Mouse (Mus musculus) lung, embryonic 15.5 days (tissue): Measurements from ENCODE around the gene Opn4. TPM values are rescaled to one million over a fixed set of nuclear protein-coding genes. Genes with fewer than 3 reads are reported as not detected.

ENCODE experiments used
- ATAC-seq: fragments of 200-750 bp; cut with Nextera tagmentation; 2 replicates; pipeline ENCODE4 v1.8.0; 2017; ENCODE audit warnings: moderate number of reproducible peaks, borderline replicate concordance; ENCODE audit not compliant: low FRiP score, low TSS enrichment; ENCODE audit errors: extremely low read depth
- H3K27ac ChIP-seq: fragments of 300-500 bp; sonication (generic); 2 replicates; pipeline ENCODE4 v1.5.1; 2015; ENCODE audit warnings: moderate library complexity, mild to moderate bottlenecking, inconsistent platforms
- H3K27me3 ChIP-seq: fragments of 300-500 bp; sonication (generic); 2 replicates; pipeline ENCODE4 v1.6.1; 2015; ENCODE audit warnings: inconsistent platforms
- H3K36me3 ChIP-seq: fragments of 300-500 bp; sonication (generic); 2 replicates; pipeline ENCODE4 v1.6.1; 2015; ENCODE audit warnings: inconsistent platforms
- H3K4me1 ChIP-seq: fragments of 300-500 bp; sonication (generic); 2 replicates; pipeline ENCODE4 v1.6.1; 2015; ENCODE audit warnings: inconsistent platforms
- H3K4me2 ChIP-seq: fragments of 300-500 bp; sonication (generic); 2 replicates; pipeline ENCODE4 v1.6.1; 2015; ENCODE audit warnings: inconsistent platforms, mild to moderate bottlenecking, moderate library complexity
- H3K4me3 ChIP-seq: fragments of 300-500 bp; sonication (generic); 2 replicates; pipeline ENCODE4 v1.5.1; 2015; ENCODE audit warnings: mild to moderate bottlenecking, inconsistent platforms
- H3K9ac ChIP-seq: fragments of 300-500 bp; sonication (generic); 2 replicates; pipeline ENCODE4 v1.6.1; 2015; ENCODE audit warnings: inconsistent platforms
- H3K9me3 ChIP-seq: fragments of 300-500 bp; sonication (generic); 2 replicates; pipeline ENCODE4 v1.6.1; 2016; ENCODE audit warnings: inconsistent platforms
- WGBS: fragments of 180-500 bp; shearing (Covaris S2); methylation state at CpG from one replicate; pipeline ENCODE4 v1.1.7; 2015; 5-methylcytosine and 5-hydroxymethylcytosine counted together
- polyA plus RNA-seq: library from polyadenylated mRNA; unstranded; fragments of >200 nt; fragmentation: Nextera tagmentation; extraction: Ambion mirVana; gene quantifications from 2 replicates; pipeline ENCODE4 v1.2.1, GENCODE M21; 2015

Opn4 gene
- polyA plus RNA-seq, 1 experiment from 2014 or later, result 0.29 TPM

DNA sequence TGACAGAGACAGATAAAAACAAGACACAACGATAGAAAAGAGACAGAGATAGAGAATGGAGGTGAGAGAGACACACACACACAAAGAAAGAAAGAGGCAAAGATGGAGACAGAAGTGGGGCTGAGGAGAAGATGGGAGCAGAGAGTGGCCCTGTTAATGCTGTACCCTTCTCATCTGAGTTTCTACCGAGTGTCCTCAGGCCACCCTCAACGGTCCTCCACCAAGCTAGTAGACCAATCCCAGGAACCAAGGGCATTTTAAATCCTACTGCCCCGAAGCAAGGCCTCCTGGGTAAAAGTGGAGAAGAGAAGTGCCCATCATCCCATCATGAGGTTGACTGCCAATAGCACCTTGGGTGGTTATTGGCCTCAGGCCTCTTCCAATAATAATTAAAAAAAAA is 29.0 kb downstream of the Opn4 start:
- no peaks in the 10 kb centered on the region for H3K36me3 ChIP-seq
- ATAC-seq, result no peak
- no peak overlapping the region for H3K4me3 ChIP-seq
- H3K9ac ChIP-seq, result no peak overlapping the region
- H3K9me3 ChIP-seq, result no peaks in the 10 kb centered on the region
- H3K27me3 ChIP-seq, result no peaks in the 10 kb centered on the region
- H3K27ac ChIP-seq, result no peak overlapping the region
- H3K4me1 ChIP-seq, result peaks cover 16% of the 10 kb centered on the region; the same call in 1 of the 2 replicates
- 69% methylated on average over 4 of the region's 4 CpGs for WGBS
- H3K4me2 ChIP-seq, result no peak overlapping the region

DNA sequence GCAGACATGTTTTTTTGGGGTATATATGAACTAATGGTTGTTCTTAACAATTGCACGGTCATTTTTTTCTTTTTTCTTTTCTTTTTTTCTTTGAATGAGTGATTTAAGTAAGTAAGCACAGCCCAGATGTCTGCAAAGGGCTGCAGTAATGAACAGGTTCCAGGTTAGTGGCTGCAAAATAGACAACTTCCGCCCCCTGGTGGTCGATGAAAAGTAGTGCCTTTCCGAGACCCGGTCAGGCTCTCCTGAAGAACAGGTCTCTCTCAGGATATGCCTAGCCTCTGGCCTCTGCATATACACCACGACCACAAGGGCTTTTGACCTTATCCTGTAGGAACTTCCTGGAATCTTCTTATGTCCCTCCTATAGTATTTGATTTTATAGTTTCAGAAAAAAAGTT is 29.6 kb downstream of the Opn4 start:
- H3K4me3 ChIP-seq, result no peak overlapping the region
- no peak overlapping the region for H3K27ac ChIP-seq
- H3K9ac ChIP-seq, result no peak overlapping the region
- peaks cover 22% of the 10 kb centered on the region; the same call in 1 of the 2 replicates for H3K4me1 ChIP-seq
- H3K27me3 ChIP-seq, result no peaks in the 10 kb centered on the region
- ATAC-seq, result no peak
- H3K4me2 ChIP-seq, result peak overlapping the region; percentile 52
- H3K36me3 ChIP-seq, result no peaks in the 10 kb centered on the region
- WGBS, result under 1% methylated on average over 6 of the region's 6 CpGs
- no peaks in the 10 kb centered on the region for H3K9me3 ChIP-seq

- H3K27me3 ChIP-seq, result no peaks in the 10 kb centered on the region
- no peak overlapping the region for H3K9ac ChIP-seq
- H3K9me3 ChIP-seq, result no peaks in the 10 kb centered on the region
- no peaks in the 10 kb centered on the region for H3K36me3 ChIP-seq
- no peak overlapping the region for H3K27ac ChIP-seq
- WGBS, result 30% methylated on average over 27 of the region's 27 CpGs
- ATAC-seq, result no peak
- H3K4me2 ChIP-seq, result peak overlapping the region; percentile 52
- H3K4me3 ChIP-seq, result peak overlapping the region; percentile 22
- H3K4me1 ChIP-seq, result peaks cover 24% of the 10 kb centered on the region; the same call in 1 of the 2 replicates
Measured at GRCm38 (mm10) chr14:34569534-34570194, 30.3 kb downstream of the Opn4 start.

GRCm38 (mm10) chr14:34568626-34569025 is 31.3 kb downstream of the Opn4 start:
- WGBS, result 78% methylated on average over 4 of the region's 4 CpGs
- Histone ChIP-seq H3K4me1 (peaks cover 24% of the 10 kb centered on the region; the same call in 1 of the 2 replicates), H3K9me3 (no peaks in the 10 kb centered on the region), H3K27me3 (no peaks in the 10 kb centered on the region), H3K36me3 (no peaks in the 10 kb centered on the region), H3K9ac (no peak overlapping the region), H3K27ac (no peak overlapping the region), H3K4me2 (no peak overlapping the region), H3K4me3 (no peak overlapping the region)
- ATAC-seq, result no peak

DNA sequence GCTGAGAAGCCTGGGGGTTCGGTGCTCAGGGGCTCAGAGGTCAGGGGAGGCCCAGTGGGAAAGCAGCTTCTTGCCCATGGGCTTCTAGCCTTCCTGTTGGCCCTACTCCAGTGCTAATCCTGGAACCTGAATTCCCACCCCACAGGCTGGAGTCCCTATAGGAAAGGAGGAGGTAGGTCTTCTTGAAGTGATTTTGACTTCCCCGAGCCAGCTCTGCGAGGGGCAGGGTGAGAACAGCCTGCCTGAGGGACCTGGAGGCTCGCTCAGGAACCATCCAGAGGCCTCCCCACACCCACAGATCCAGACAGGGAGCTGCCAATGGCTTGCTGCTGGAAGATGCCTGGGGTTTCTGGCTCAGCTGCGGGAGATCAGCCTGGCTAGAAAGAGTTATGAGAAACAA is 32.2 kb downstream of the Opn4 start:
- no peak for ATAC-seq
- Histone ChIP-seq H3K36me3 (no peaks in the 10 kb centered on the region), H3K4me2 (no peak overlapping the region), H3K27me3 (no peaks in the 10 kb centered on the region), H3K4me1 (peaks cover 24% of the 10 kb centered on the region; the same call in 1 of the 2 replicates), H3K27ac (no peak overlapping the region), H3K4me3 (no peak overlapping the region), H3K9me3 (no peaks in the 10 kb centered on the region), H3K9ac (no peak overlapping the region)
- WGBS, result 49% methylated on average over 5 of the region's 5 CpGs

GRCm38 (mm10) chr14:34566530-34566929 is 33.4 kb downstream of the Opn4 start:
- Histone ChIP-seq H3K9ac (no peak overlapping the region), H3K27me3 (no peaks in the 10 kb centered on the region), H3K9me3 (no peaks in the 10 kb centered on the region), H3K4me3 (no peak overlapping the region), H3K27ac (no peak overlapping the region), H3K4me2 (no peak overlapping the region), H3K4me1 (peaks cover 24% of the 10 kb centered on the region; the same call in 1 of the 2 replicates), H3K36me3 (no peaks in the 10 kb centered on the region)
- ATAC-seq, result no peak
- 92% methylated on average over 7 of the region's 7 CpGs for WGBS

DNA sequence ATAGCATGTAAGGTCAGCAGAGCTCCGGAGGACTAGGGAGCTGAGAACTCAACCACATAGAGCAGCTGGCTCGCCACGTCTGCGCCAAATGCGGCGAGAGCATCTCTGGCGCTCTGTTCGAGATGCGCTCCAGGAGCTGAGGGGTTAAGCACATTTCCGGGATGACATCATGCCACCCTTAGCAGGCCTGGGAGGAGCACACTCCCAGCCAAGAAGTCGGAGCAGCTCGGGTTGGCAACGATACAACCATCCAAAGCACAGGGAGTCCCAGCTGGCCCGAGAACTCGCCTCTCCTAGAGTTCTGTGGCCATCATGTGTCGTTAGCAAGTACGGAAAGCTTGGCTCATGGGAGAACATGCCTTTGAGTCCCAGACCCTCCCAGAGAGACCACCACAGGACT is 34.2 kb downstream of the Opn4 start:
- H3K9ac ChIP-seq, result no peak overlapping the region
- no peaks in the 10 kb centered on the region for H3K36me3 ChIP-seq
- H3K4me1 ChIP-seq, result peaks cover 24% of the 10 kb centered on the region; the same call in 1 of the 2 replicates
- H3K9me3 ChIP-seq, result no peaks in the 10 kb centered on the region
- H3K27me3 ChIP-seq, result no peaks in the 10 kb centered on the region
- H3K4me3 ChIP-seq, result no peak overlapping the region
- H3K27ac ChIP-seq, result peak overlapping the region; percentile 51; the same call in 1 of the 2 replicates
- peak overlapping the region; percentile 5; the same call in 1 of the 2 replicates for H3K4me2 ChIP-seq
- 45% methylated on average over 17 of the region's 17 CpGs for WGBS
- ATAC-seq, result peak; percentile 76; the same call in 1 of the 2 replicates

- WGBS, result 53% methylated on average over 5 of the region's 5 CpGs
- no peaks in the 10 kb centered on the region for H3K36me3 ChIP-seq
- H3K4me3 ChIP-seq, result no peak overlapping the region
- no peak overlapping the region for H3K9ac ChIP-seq
- H3K4me1 ChIP-seq, result peaks cover 22% of the 10 kb centered on the region; the same call in 1 of the 2 replicates
- no peaks in the 10 kb centered on the region for H3K9me3 ChIP-seq
- ATAC-seq, result no peak
- H3K27me3 ChIP-seq, result no peaks in the 10 kb centered on the region
- no peak overlapping the region for H3K4me2 ChIP-seq
- peak overlapping the region; percentile 51 for H3K27ac ChIP-seq
Measured at GRCm38 (mm10) chr14:34564646-34565045, 35.3 kb downstream of the Opn4 start.

GRCm38 (mm10) chr14:34562393-34562792 is 37.5 kb downstream of the Opn4 start:
- Histone ChIP-seq H3K4me2 (no peak overlapping the region), H3K4me3 (no peak overlapping the region), H3K27me3 (no peaks in the 10 kb centered on the region), H3K9me3 (no peaks in the 10 kb centered on the region), H3K27ac (no peak overlapping the region), H3K4me1 (peaks cover 14% of the 10 kb centered on the region; the same call in 1 of the 2 replicates), H3K9ac (no peak overlapping the region), H3K36me3 (no peaks in the 10 kb centered on the region)
- WGBS, result 21% methylated on average over 2 of the region's 2 CpGs
- no peak for ATAC-seq

DNA sequence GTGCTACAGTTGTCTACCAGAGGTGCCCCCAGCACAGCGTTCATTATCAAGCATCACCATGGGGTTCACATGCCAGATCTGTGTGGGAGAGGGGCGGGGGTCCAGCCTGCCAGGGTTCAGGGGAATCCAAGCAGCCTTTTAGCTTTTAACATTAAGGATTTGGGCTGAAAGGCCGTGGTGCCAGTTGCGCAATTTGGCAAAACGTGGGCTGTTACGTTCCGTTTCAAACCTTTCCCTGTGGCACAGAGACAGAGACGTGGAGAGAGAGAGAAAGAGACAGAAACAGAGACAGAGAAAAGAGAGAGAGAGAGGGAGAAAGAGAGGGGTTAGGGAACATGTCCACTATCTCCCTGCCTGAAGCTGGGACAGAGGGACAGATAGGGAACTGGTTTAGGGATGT is 38.3 kb downstream of the Opn4 start:
- Histone ChIP-seq H3K4me1 (peaks cover 14% of the 10 kb centered on the region; the same call in 1 of the 2 replicates), H3K36me3 (no peaks in the 10 kb centered on the region), H3K27me3 (no peaks in the 10 kb centered on the region), H3K4me3 (no peak overlapping the region), H3K4me2 (no peak overlapping the region), H3K9me3 (no peaks in the 10 kb centered on the region), H3K27ac (no peak overlapping the region), H3K9ac (no peak overlapping the region)
- ATAC-seq, result no peak
- WGBS, result 83% methylated on average over 8 of the region's 8 CpGs

GRCm38 (mm10) chr14:34558947-34559346 is 41.0 kb downstream of the Opn4 start:
- Histone ChIP-seq H3K4me2 (no peak overlapping the region), H3K9ac (no peak overlapping the region), H3K4me3 (no peak overlapping the region), H3K9me3 (no peaks in the 10 kb centered on the region), H3K27me3 (no peaks in the 10 kb centered on the region), H3K36me3 (no peaks in the 10 kb centered on the region), H3K4me1 (no peaks in the 10 kb centered on the region), H3K27ac (no peak overlapping the region)
- 80% methylated on average over 9 of the region's 9 CpGs for WGBS
- no peak for ATAC-seq

DNA sequence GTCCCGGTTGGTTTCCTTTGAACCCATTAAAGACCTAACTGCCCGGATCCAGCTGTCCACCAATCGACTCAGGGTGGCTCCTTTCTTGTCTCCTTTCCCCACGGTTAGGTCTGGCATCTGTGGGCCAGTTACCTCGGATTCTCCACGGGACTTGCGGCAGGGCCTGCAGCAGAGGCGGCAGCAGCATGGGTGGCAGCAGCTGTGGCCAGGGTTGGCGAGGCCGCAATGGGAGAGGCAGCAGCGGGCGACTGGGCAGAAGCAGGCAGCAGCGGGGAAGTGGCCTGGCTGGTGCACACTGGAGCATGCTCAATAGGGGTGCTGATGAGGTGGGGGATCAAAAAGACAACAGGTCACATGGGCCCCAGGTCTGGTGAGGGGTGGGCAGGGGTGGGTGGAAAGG is 44.7 kb downstream of the Opn4 start:
- H3K36me3 ChIP-seq, result no peaks in the 10 kb centered on the region
- H3K27me3 ChIP-seq, result peaks cover 8% of the 10 kb centered on the region; the same call in 1 of the 2 replicates
- H3K4me1 ChIP-seq, result no peaks in the 10 kb centered on the region
- H3K9me3 ChIP-seq, result no peaks in the 10 kb centered on the region
- no peak overlapping the region for H3K9ac ChIP-seq
- no peak overlapping the region for H3K27ac ChIP-seq
- no peak overlapping the region for H3K4me2 ChIP-seq
- WGBS, result 68% methylated on average over 13 of the region's 13 CpGs
- H3K4me3 ChIP-seq, result no peak overlapping the region
- ATAC-seq, result no peak
